Mouse (Mus musculus): Measurements from ENCODE around the gene Dnah6.

DNA sequence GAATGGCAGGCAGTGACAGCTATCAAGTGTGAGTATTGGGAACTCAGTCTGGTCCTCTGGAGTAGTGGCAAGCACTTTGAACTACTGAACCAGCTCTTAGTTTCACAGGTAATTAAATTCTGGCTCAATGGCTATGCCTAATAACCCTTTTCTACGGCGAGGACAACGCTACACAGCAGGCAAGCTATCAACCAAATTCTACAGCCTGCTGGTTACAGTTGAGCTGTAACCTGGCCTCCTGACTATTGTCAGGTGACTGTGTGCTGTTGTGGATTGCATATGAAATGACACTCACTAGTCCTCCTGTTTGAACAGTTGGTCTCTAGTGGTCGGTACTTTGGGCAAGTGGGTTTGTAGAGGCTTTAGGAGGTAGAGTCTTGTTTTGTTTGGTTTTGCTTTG is 162.3 kb downstream of the Dnah6 start:
- no peak for TF ChIP-seq CTCF (IDR thresholded peaks at IDR 0.05; ENCODE audit: low read depth, low read length)
- TF ChIP-seq TAL1 (conservative IDR thresholded peaks at IDR 0.05; ENCODE audit: low read depth, low read length): no peak
- no peak for TF ChIP-seq GATA1 (IDR thresholded peaks at IDR 0.05; ENCODE audit: borderline replicate concordance, low read length)
- no peak for TF ChIP-seq GATA2 (IDR thresholded peaks at IDR 0.05; ENCODE audit: borderline replicate concordance, low read depth, low read length)
- no peak for TF ChIP-seq POLR2AphosphoS5 (IDR thresholded peaks at IDR 0.05; ENCODE audit: insufficient replicate concordance, low read depth, low read length)

All from G1E (cell line).